Mouse (Mus musculus): Measurements from ENCODE around the gene Fam102b. TPM values are rescaled to one million over a fixed set of nuclear protein-coding genes. Genes with fewer than 3 reads are reported as not detected.

Gene Fam102b
- polyA plus RNA-seq, 1 experiment from 2014 or later, result 3.5 TPM

DNA sequence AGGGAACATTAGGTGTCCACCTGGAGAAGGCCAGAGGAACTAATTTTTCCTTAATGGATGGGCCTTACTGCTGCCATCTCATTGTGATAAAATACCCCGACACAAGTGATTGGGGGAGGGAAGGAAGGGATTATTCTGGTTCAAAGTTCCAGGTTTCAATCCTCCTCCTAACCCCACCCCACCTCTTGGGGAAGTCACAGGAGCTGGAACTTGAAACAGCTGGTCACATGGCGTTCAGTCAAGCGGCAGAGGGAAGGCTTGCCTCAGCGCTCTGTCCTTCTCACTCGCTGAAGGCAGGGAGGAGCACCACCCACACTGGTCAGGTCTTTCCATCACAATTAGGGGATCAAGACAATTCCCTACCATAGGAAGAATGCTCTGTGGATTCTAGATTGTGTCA, 88.7 kb downstream of the Fam102b start:
- Histone ChIP-seq H3K4me1 (peaks cover 7% of the 10 kb centered on the region), H3K4me3 (no peak overlapping the region), H3K27me3 (ENCODE audit: poor library complexity, severe bottlenecking) (peaks cover 4% of the 10 kb centered on the region), H3K27ac (no peak overlapping the region), H3K36me3 (replicated peaks) (no peaks in the 10 kb centered on the region), H3K9me3 (peaks cover 13% of the 10 kb centered on the region; the same call in 1 of the 2 replicates)
- 95% methylated on average over 5 of the region's 5 CpGs for whole genome bisulfite sequencing
- no peak for DNase-seq (ENCODE audit: extremely low spot score, low spot score)

DNA sequence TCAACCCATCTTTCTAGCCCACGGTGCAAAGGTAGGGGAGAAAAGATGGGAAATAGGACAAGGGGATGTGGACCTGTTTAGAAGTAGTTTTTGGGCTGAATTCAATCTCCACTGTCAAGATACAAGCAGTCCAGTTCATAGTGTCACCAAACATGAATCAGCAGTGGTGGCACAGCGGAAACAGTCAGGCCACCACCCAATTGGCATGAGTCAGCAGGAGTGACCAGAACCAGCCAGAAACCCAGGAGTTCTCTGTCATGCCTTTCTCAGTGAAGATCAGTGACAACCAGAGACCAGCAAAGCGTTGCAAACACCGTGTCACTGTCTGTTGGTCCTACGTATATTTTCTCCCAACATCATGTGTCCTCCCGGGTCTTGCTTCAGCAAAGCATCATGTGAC, 93.8 kb downstream of the Fam102b start:
- Histone ChIP-seq H3K9me3 (0 out of 2 replicates have a peak, but pooled peaks cover 4% of the 10 kb centered on the region), H3K27me3 (ENCODE audit: poor library complexity, severe bottlenecking) (no peaks in the 10 kb centered on the region), H3K36me3 (replicated peaks) (no peaks in the 10 kb centered on the region), H3K4me3 (no peak overlapping the region), H3K4me1 (no peaks in the 10 kb centered on the region), H3K27ac (no peak overlapping the region)
- WGBS, result 93% methylated on average over 6 of the region's 6 CpGs
- no peak for DNase-seq (ENCODE audit: extremely low spot score, low spot score)

DNA sequence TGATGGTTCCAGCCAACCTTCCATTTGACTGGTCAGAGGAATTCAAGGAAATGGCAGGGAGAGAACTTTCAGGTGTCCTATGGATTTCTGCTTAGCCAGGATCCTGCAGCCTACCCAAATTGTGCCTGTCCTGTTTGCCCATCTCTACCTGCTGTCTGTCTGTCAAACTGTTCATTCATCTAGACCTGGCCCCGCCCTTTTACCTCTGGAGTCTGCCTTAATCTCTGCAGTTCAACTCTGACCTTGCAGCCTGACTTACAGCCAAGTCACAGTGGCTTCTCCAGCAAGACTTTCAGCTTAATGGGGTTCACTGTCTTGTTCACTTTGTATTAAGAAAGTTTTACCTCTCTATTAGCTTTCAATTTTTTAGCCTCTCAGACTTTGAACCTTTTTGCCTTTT, 101.1 kb downstream of the Fam102b start:
- DNase-seq (ENCODE audit: extremely low spot score, low spot score), result no peak
- 0 out of 2 replicates have a peak, but pooled peaks cover 4% of the 10 kb centered on the region for H3K4me1 ChIP-seq
- H3K36me3 ChIP-seq (replicated peaks), result no peaks in the 10 kb centered on the region
- H3K27me3 ChIP-seq (ENCODE audit: poor library complexity, severe bottlenecking), result no peaks in the 10 kb centered on the region
- H3K9me3 ChIP-seq, result 0 out of 2 replicates have a peak, but pooled peaks cover 3% of the 10 kb centered on the region
- no peak overlapping the region for H3K27ac ChIP-seq
- H3K4me3 ChIP-seq, result no peak overlapping the region
- WGBS, result 68% methylated on average over 1 of the region's 1 CpGs

DNA sequence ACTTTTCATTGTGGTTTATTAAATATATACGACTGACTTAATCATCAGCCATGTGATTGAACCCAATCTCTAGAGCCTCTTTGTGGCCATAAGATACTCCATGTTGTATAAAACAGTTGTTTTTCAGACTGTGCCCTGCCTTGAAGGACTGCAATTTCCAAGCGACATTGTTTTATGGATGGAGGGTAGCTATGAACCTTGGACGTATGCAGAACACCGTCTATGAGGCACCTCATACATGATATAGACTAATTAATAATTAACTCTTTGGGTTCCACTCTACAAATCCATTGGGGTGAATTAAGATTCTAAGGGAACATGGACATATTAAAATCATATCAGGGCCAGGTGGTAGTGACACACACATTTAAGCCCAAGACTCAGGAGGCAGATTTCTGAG, 101.7 kb downstream of the Fam102b start:
- H3K4me3 ChIP-seq, result no peak overlapping the region
- 0 out of 2 replicates have a peak, but pooled peaks cover 4% of the 10 kb centered on the region for H3K4me1 ChIP-seq
- no peaks in the 10 kb centered on the region for H3K27me3 ChIP-seq (ENCODE audit: poor library complexity, severe bottlenecking)
- no peak overlapping the region for H3K27ac ChIP-seq
- H3K9me3 ChIP-seq, result 0 out of 2 replicates have a peak, but pooled peaks cover 3% of the 10 kb centered on the region
- no peak for DNase-seq (ENCODE audit: extremely low spot score, low spot score)
- no peaks in the 10 kb centered on the region for H3K36me3 ChIP-seq (replicated peaks)
- 89% methylated on average over 4 of the region's 4 CpGs for WGBS

DNA sequence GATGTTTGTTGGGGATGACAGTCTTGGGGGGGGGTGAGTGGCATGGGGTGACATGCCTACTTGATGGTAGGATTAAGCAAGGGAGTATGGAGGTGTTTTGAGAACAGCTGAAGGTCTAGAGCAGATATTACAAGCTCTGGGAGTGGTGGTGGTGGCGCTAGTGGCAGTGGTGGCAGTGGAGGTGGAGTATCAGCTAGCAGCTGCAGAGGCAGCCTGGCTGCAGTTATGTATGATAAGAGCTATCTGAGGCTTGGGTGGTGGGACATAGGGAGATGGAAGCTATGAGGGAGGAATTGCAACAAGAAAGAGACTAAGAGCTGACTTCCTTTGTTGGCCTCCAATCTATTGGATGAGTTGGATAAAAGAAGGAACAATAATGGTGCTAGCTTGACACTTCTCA, 105.6 kb downstream of the Fam102b start:
- WGBS, result 91% methylated on average over 1 of the region's 1 CpGs

More for the DNA sequence above, 105.6 kb downstream of the Fam102b start:
- Histone ChIP-seq H3K27me3 (ENCODE audit: poor library complexity, severe bottlenecking) (no peaks in the 10 kb centered on the region), H3K4me3 (no peak overlapping the region), H3K36me3 (replicated peaks) (no peaks in the 10 kb centered on the region), H3K4me1 (peaks cover under 1% of the 10 kb centered on the region; the same call in 1 of the 2 replicates), H3K9me3 (no peaks in the 10 kb centered on the region), H3K27ac (no peak overlapping the region)
- DNase-seq (ENCODE audit: extremely low spot score, low spot score), result no peak

Small RNA genes lying within 50 kb of the gene (microRNA-seq; reads per million reads assigned to microRNA genes)
- gene Gm44384, result not detected

Other genes with a start within 250 kb of the Fam102b start
- gene Stxbp3, start 187.1 kb downstream of the Fam102b start, polyA plus RNA-seq (2016; fragmentation: Nextera tagmentation; extraction: Ambion mirVana), result 23.9 and 24.4 TPM in 2 replicates
- gene Fndc7, start 137.6 kb downstream of the Fam102b start, polyA plus RNA-seq (2016; fragmentation: Nextera tagmentation; extraction: Ambion mirVana), result not detected in 2 replicates
- gene Prpf38b, start 115.9 kb downstream of the Fam102b start, polyA plus RNA-seq (2016; fragmentation: Nextera tagmentation; extraction: Ambion mirVana), result 67.5 and 78.3 TPM in 2 replicates
- gene Henmt1, start 87.7 kb downstream of the Fam102b start, polyA plus RNA-seq (2016; fragmentation: Nextera tagmentation; extraction: Ambion mirVana), result 0.37 and 0.88 TPM in 2 replicates
- not detected in 2 replicates for gene Gm9857, start 87.2 kb downstream of the Fam102b start, polyA plus RNA-seq (2016; fragmentation: Nextera tagmentation; extraction: Ambion mirVana)
- gene Slc25a54, start 52.9 kb upstream of the Fam102b start, polyA plus RNA-seq (2016; fragmentation: Nextera tagmentation; extraction: Ambion mirVana), result not detected in 2 replicates
- gene Slc25a24, start 95.5 kb upstream of the Fam102b start, polyA plus RNA-seq (2016; fragmentation: Nextera tagmentation; extraction: Ambion mirVana), result 24.7 and 25.5 TPM in 2 replicates